Mouse (Mus musculus) B cell, adult 62 days (primary cell): Measurements from ENCODE around the gene Oog1. TPM values are rescaled to one million over a fixed set of nuclear protein-coding genes. Genes with fewer than 3 reads are reported as not detected.

Experiments
- total RNA-seq: library from RNA; stranded (reverse); gene quantifications from 4 replicates; pipeline ENCODE4 v1.2.4, GENCODE M21; 2023

Gene Oog1
- total RNA-seq = not detected in 4 replicates

GRCm38 (mm10) chr12:87602388-87602787 is at the start of gene Oog1:
Gene Oog1, plus strand, starts transcription at chr12:87602688.

GRCm38 (mm10) chr12:87618569-87618968 is 16.1 kb downstream of the Oog1 start, which contains the start of gene Gm4027:
Gene Gm4027, plus strand, starts transcription at chr12:87618869.

GRCm38 (mm10) chr12:87644520-87644919 is 42.0 kb downstream of the Oog1 start, which contains the start of gene Gm16381:
Gene Gm16381, minus strand, starts transcription at chr12:87644620.

Other genes starting within 250 kb of the Oog1 start
- gene Sptlc2, start 214.3 kb upstream of the Oog1 start, total RNA-seq = 78.2 to 104 TPM (median 87.9 TPM) in 4 replicates
- 30.0 to 33.7 TPM (median 33.2 TPM) in 4 replicates for gene Slirp, start 158.8 kb upstream of the Oog1 start, total RNA-seq
- gene Alkbh1, start 158.7 kb upstream of the Oog1 start, total RNA-seq = 79.2 to 103 TPM (median 90.0 TPM) in 4 replicates
- gene Snw1, start 130.4 kb upstream of the Oog1 start, total RNA-seq = 85.7 to 95.8 TPM (median 89.9 TPM) in 4 replicates
- gene Gm5788, start 108.0 kb upstream of the Oog1 start, total RNA-seq = not detected in 4 replicates
- not detected in 4 replicates for gene Gm8300, start 88.4 kb upstream of the Oog1 start, total RNA-seq
- gene Gm4027, start 16.2 kb downstream of the Oog1 start, total RNA-seq = not detected in 4 replicates
- not detected in 4 replicates for gene Gm16381, start 41.9 kb downstream of the Oog1 start, total RNA-seq
- not detected in 4 replicates for gene Gm21319, start 173.1 kb downstream of the Oog1 start, total RNA-seq
- not detected in 4 replicates for gene Gm21936, start 192.8 kb downstream of the Oog1 start, total RNA-seq
- not detected in 4 replicates for gene BB287469, start 213.9 kb downstream of the Oog1 start, total RNA-seq
- gene Gm2001, start 239.7 kb downstream of the Oog1 start, total RNA-seq = not detected in 4 replicates